Mouse (Mus musculus) midbrain, embryonic 16.5 days (tissue): ENCODE results near the gene Sppl2b. TPM values are rescaled to one million over a fixed set of nuclear protein-coding genes. Genes with fewer than 3 reads are reported as not detected.
"Not testable (repeated sequence)": the region's sequence is repeated elsewhere in the genome, so short reads cannot be mapped to it uniquely, and the experiment has no call there.

Experiments used
- ATAC-seq: fragments of 200-750 bp; cut with Nextera tagmentation; 2 replicates; pipeline ENCODE4 v1.8.0; 2017; ENCODE audit warnings: moderate TSS enrichment
- H3K27ac ChIP-seq: fragments of 300-500 bp; sonication (generic); 2 replicates; pipeline ENCODE4 v1.5.1; 2014; ENCODE audit warnings: mild to moderate bottlenecking, low read length, mixed read lengths
- H3K27me3 ChIP-seq: fragments of 300-500 bp; sonication (generic); 2 replicates; pipeline ENCODE4 v1.6.1; 2014; ENCODE audit warnings: low read depth, low read length, mixed read lengths; ENCODE audit not compliant: control insufficient read depth, insufficient read depth
- H3K36me3 ChIP-seq: fragments of 300-500 bp; sonication (generic); 2 replicates; pipeline ENCODE4 v1.6.1; 2014; ENCODE audit warnings: mild to moderate bottlenecking, low read length, moderate library complexity, mixed read lengths; ENCODE audit not compliant: control insufficient read depth, insufficient read depth
- H3K4me1 ChIP-seq: fragments of 300-500 bp; sonication (generic); 2 replicates; pipeline ENCODE4 v1.6.1; 2014; ENCODE audit warnings: mild to moderate bottlenecking, low read length, mixed read lengths; ENCODE audit not compliant: control insufficient read depth, insufficient read depth
- H3K4me2 ChIP-seq: fragments of 300-500 bp; sonication (generic); 2 replicates; pipeline ENCODE4 v1.6.1; 2014; ENCODE audit warnings: mild to moderate bottlenecking, low read length, mixed read lengths
- H3K4me3 ChIP-seq: fragments of 300-500 bp; sonication (generic); 2 replicates; pipeline ENCODE4 v1.5.1; 2014; ENCODE audit warnings: low read depth, mild to moderate bottlenecking, low read length, moderate library complexity, mixed read lengths
- H3K9ac ChIP-seq: fragments of 300-500 bp; sonication (generic); 2 replicates; pipeline ENCODE4 v1.6.1; 2014; ENCODE audit warnings: low read depth, low read length, mixed read lengths
- H3K9me3 ChIP-seq: fragments of 300-500 bp; sonication (generic); replicated peaks from 2 replicates; pipeline ENCODE4 v1.6.1; 2014; ENCODE audit warnings: mild to moderate bottlenecking, low read length, mixed read lengths; ENCODE audit not compliant: control insufficient read depth, poor library complexity, severe bottlenecking
- WGBS: fragments of 180-500 bp; shearing (Covaris S2); extraction: QIAGEN DNeasy Blood & Tissue Kit; methylation state at CpG from one replicate; pipeline ENCODE4 v1.1.7; 2014; 5-methylcytosine and 5-hydroxymethylcytosine counted together
- polyA plus RNA-seq: library from polyadenylated mRNA; unstranded; fragments of >200 nt; fragmentation: Nextera tagmentation; extraction: Ambion mirVana; gene quantifications from 2 replicates; pipeline ENCODE4 v1.2.1, GENCODE M21; 2015

The Sppl2b gene
- polyA plus RNA-seq, 1 experiment from 2014 or later, result 84.1 TPM

- H3K9ac ChIP-seq, H3K27ac ChIP-seq, H3K4me3 ChIP-seq, H3K36me3 ChIP-seq, ATAC-seq, H3K27me3 ChIP-seq, H3K9me3 ChIP-seq: not testable (repeated sequence)
- WGBS, result 89% methylated on average over 9 of the region's 9 CpGs
- Histone ChIP-seq H3K4me1 (peaks cover 20% of the 10 kb centered on the region), H3K4me2 (peak overlapping the region; percentile 91)
Observed at GRCm38 (mm10) chr10:80828587-80828986, 26.5 kb upstream of the Sppl2b start.

- no peak overlapping the region for H3K4me2 ChIP-seq
- H3K9ac ChIP-seq, result no peak overlapping the region
- no peak for ATAC-seq
- H3K27me3 ChIP-seq, result peaks cover 7% of the 10 kb centered on the region
- H3K27ac ChIP-seq, result no peak overlapping the region
- peaks cover 14% of the 10 kb centered on the region for H3K36me3 ChIP-seq
- H3K4me3 ChIP-seq, result no peak overlapping the region
- 71% methylated on average over 1 of the region's 1 CpGs for WGBS
- peaks cover 20% of the 10 kb centered on the region for H3K4me1 ChIP-seq
- H3K9me3 ChIP-seq, result no peaks in the 10 kb centered on the region
Observed at GRCm38 (mm10) chr10:80829359-80830278, 25.5 kb upstream of the Sppl2b start.

DNA sequence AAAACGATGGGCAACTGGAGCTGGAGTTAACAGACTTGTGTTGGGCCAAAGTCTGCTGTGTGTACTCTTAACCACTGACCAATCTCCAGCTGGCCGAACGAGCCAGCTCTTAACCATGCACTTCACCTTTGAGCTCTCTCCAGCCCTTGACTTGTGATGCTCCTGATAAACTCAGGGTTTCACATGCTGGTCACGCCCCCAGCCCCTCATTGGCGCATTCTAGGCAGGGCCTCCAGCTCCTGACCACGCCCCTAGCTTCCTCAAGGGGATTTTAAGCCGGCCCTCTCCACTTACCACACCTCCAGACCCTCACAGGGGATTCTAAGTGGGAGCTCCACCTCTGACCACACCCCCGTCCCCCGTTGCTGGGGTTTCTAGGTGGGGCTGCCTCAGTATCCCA lies 23.9 kb upstream of the Sppl2b start:
- H3K4me1 ChIP-seq, result peaks cover 20% of the 10 kb centered on the region
- no peak overlapping the region for H3K4me2 ChIP-seq
- 7% methylated on average over 9 of the region's 9 CpGs for WGBS
- H3K9me3 ChIP-seq, result no peaks in the 10 kb centered on the region
- H3K9ac ChIP-seq, result no peak overlapping the region
- peaks cover 21% of the 10 kb centered on the region for H3K36me3 ChIP-seq
- H3K4me3 ChIP-seq, result no peak overlapping the region
- no peak overlapping the region for H3K27ac ChIP-seq
- no peak for ATAC-seq
- peaks cover 20% of the 10 kb centered on the region for H3K27me3 ChIP-seq

DNA sequence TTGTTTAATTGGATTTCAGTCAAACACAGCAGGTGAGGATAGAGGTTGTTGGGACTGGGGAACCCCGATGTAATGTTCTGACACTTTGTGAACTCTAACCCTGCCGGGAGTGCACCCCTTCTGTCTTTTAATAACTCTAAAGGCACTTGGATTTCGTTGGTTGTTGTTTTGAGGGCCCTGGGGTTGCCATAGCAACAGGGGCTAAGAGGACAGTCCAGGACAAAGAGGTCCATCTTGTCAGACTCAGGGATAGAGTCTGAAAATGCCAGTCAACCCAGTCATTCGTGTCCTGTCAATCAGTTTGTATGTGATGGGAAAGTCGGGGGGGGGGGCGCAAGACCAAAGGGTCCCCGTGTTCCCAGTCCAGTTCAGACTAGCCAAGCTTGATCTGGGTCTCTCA lies 22.3 kb upstream of the Sppl2b start:
- H3K27ac ChIP-seq, result no peak overlapping the region
- H3K9ac ChIP-seq, result no peak overlapping the region
- peaks cover 15% of the 10 kb centered on the region for H3K4me1 ChIP-seq
- WGBS, result 33% methylated on average over 7 of the region's 7 CpGs
- H3K4me2 ChIP-seq, result no peak overlapping the region
- H3K36me3 ChIP-seq, result peaks cover 21% of the 10 kb centered on the region
- no peaks in the 10 kb centered on the region for H3K9me3 ChIP-seq
- no peak overlapping the region for H3K4me3 ChIP-seq
- H3K27me3 ChIP-seq, result peaks cover 22% of the 10 kb centered on the region
- ATAC-seq, result no peak

- Histone ChIP-seq H3K4me2 (peak overlapping the region; percentile 18; the same call in 1 of the 2 replicates), H3K9ac (no peak overlapping the region), H3K36me3 (peaks cover 11% of the 10 kb centered on the region), H3K27ac (no peak overlapping the region), H3K4me3 (no peak overlapping the region), H3K27me3 (peaks cover 22% of the 10 kb centered on the region), H3K4me1 (no peaks in the 10 kb centered on the region), H3K9me3 (no peaks in the 10 kb centered on the region)
- no peak for ATAC-seq
- WGBS, result 55% methylated on average over 30 of the region's 30 CpGs
Observed at GRCm38 (mm10) chr10:80835617-80836016, 19.5 kb upstream of the Sppl2b start.

DNA sequence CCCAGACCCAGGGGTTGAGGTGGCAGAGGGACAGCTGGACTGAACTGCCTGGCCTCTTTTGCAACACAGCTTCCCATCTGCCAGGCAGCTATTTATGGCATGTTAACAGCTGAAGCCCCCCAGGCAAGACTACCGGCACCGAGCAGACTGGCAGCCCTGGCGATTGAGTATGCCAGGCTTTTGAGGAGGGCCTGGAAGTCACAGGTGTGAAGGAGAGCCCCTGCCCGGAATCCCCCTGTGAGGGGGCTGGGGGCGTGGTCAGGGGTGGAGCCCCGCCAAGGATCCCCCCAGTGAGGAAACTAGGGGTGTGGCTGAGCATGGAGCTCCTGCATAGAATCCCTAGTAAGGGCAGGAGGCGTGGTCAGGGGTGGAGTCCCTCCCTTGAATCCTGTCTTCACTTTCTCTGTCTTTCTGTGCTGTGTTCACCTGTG lies 18.1 kb upstream of the Sppl2b start:
- no peak overlapping the region for H3K9ac ChIP-seq
- H3K4me1 ChIP-seq, result no peaks in the 10 kb centered on the region
- H3K9me3 ChIP-seq, result no peaks in the 10 kb centered on the region
- H3K4me3 ChIP-seq, result no peak overlapping the region
- peaks cover 11% of the 10 kb centered on the region for H3K36me3 ChIP-seq
- no peak overlapping the region for H3K4me2 ChIP-seq
- no peak overlapping the region for H3K27ac ChIP-seq
- ATAC-seq, result no peak
- WGBS, result 44% methylated on average over 7 of the region's 7 CpGs
- peaks cover 22% of the 10 kb centered on the region for H3K27me3 ChIP-seq

DNA sequence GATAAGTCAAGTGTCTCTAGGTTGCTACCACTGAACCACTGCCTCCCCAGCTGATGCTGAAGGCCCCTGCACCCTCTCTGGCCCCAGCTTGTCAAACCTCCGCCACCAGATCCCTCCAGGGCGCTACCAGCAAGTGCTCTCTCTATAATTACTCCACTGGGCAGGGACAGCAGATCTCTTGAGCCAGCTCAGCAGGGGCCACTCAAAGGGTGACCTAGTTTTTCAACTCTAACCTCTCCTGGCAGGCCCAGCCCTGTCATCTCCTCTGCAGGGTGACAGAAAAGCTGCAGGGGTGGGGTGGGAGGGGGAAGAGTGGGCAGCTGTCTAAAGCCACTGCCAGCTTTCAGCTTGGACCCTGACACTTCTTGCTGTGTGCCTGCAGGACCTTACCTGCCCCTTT lies 17.2 kb upstream of the Sppl2b start:
- H3K36me3 ChIP-seq, result peaks cover 11% of the 10 kb centered on the region
- no peak for ATAC-seq
- 10% methylated on average over 2 of the region's 2 CpGs for WGBS

DNA sequence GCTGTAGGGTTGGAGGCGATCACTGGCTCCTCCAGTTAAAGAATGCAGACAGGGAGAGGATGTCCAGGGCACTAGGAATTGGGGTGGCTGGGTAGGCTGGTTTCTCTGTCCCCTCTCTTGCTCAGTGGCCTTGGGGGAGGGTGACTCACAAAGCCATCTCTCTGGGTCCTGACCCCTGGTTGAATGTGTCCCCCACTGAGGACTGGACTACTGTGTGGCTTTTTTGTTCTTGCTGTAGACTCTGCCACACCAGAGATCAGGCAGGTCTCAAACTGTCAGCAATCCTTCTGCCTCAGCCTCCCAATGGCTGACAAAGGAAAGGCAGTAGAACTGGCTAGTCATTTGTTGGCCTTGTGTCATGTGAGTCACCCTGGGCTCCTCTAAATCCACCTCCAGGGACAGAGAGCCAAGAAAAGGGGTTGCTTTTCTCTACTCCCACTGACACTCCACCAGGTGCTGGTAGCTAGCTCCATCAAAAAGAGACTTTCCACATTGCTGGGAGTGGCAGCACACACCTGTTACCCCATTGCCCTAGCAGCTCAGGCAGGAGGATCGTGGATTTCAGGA lies 16.6 kb upstream of the Sppl2b start:
- H3K27ac ChIP-seq, result no peak overlapping the region
- peaks cover 31% of the 10 kb centered on the region for H3K27me3 ChIP-seq
- no peaks in the 10 kb centered on the region for H3K9me3 ChIP-seq
- no peaks in the 10 kb centered on the region; the same call in 1 of the 2 replicates for H3K4me1 ChIP-seq
- 53% methylated on average over 2 of the region's 2 CpGs for WGBS
- H3K4me3 ChIP-seq, result no peak overlapping the region
- no peak overlapping the region for H3K9ac ChIP-seq
- H3K36me3 ChIP-seq, result peaks cover 11% of the 10 kb centered on the region
- no peak for ATAC-seq
- H3K4me2 ChIP-seq, result no peak overlapping the region

More for the DNA sequence above, 17.2 kb upstream of the Sppl2b start:
- Histone ChIP-seq H3K27me3 (peaks cover 27% of the 10 kb centered on the region), H3K9me3 (no peaks in the 10 kb centered on the region), H3K9ac (no peak overlapping the region), H3K27ac (no peak overlapping the region), H3K4me3 (no peak overlapping the region), H3K4me1 (no peaks in the 10 kb centered on the region), H3K4me2 (no peak overlapping the region)

DNA sequence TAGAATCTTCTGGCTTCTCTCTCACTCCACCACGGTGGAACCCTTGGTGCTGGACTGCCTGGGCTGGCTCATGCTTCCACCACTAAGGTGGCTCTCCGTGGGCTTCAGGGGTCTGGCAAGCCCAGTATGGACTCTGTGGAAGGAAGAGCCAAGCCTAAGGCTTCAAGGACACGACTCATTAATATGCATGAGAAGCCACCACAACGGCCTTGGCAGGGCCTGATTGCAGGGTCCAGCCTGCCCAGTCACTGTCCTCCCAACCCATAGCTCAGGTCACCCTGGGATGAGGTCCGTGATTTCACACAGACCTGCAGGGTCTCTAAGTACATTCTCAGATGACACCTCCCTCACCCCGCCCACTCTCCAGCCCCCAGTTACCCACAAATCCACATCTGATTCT lies 15.2 kb upstream of the Sppl2b start:
- no peak for ATAC-seq
- Histone ChIP-seq H3K4me2 (no peak overlapping the region), H3K9me3 (no peaks in the 10 kb centered on the region), H3K4me1 (peaks cover 6% of the 10 kb centered on the region; the same call in 1 of the 2 replicates), H3K4me3 (no peak overlapping the region), H3K9ac (no peak overlapping the region), H3K27me3 (peaks cover 32% of the 10 kb centered on the region), H3K36me3 (peaks cover 4% of the 10 kb centered on the region; the same call in 1 of the 2 replicates), H3K27ac (no peak overlapping the region)
- 55% methylated on average over 6 of the region's 6 CpGs for WGBS
